Mouse (Mus musculus): ENCODE results near the gene Cnn3.

The Cnn3 gene

GRCm38 (mm10) chr3:121458545-121459492, 32.5 kb downstream of the Cnn3 start:
- DNase-seq: no peak

DNA sequence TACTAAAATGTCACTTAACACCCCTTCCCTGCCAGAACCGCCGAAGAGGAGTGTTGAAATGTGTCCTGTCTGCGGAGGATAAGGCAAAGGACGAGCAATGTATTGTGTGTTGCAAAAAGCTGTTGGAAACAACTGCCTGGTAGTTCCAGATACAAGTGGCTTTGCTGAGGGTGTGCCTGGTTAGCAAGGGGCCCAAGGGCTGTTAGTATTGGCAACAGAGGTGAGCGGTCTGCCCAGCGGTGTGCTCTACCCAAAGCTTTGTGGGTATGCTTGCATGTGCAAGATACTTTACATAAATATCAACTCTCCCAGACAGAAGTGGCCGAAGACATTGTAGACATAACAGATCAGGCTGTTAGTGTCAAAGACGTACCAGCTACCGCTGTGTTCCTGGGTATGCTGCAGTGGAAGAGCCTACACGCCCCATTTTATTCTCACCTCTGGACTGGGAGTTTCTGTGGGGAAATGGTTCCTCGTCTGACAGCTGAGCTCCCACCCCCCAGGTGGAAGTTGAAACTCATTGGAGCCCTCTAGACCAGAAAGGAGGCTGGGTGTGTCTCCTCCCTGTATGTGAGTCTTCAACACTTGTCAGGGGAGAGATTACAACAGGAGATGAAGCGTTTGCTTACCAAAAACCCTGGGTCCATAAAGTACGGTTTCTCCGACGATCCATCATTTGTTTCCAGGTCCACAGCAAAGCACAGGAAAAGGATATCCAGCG, 34.3 kb downstream of the Cnn3 start:
- no peak for DNase-seq

GRCm38 (mm10) chr3:121461477-121461876, 35.2 kb downstream of the Cnn3 start:
- no peak for DNase-seq

GRCm38 (mm10) chr3:121462782-121463181, 36.5 kb downstream of the Cnn3 start:
- DNase-seq: no peak

GRCm38 (mm10) chr3:121464733-121465305, 38.5 kb downstream of the Cnn3 start:
- no peak for DNase-seq

- no peak for DNase-seq
These were observed 39.5 kb downstream of the Cnn3 start for GRCm38 (mm10) chr3:121465795-121466194.

- DNase-seq: peak; percentile 38 to 50
These were observed 40.8 kb downstream of the Cnn3 start for GRCm38 (mm10) chr3:121467094-121467552.

DNA sequence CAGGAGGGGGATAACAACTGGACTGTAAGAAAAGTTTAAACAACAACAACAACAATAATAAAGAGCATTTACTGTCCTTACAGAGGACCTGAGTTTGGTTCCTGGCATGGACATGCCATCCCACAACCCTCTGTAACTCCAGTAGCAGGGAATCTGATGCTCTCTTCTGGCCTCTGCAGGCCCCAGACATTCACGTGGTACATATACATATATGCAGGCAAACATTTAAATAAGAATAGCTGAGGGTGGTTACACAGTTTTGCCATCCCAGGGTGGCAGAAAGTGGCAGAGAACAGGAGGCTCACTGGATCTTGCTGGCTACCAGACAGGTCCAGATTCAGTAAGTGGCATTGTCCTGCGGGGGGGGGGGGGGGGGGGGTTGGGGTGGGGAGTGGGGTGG, 41.8 kb downstream of the Cnn3 start:
- DNase-seq: no peak

GRCm38 (mm10) chr3:121469185-121469975, 43.1 kb downstream of the Cnn3 start:
- DNase-seq: peak in 1 of 2 experiments; percentile 37

- DNase-seq: peak; percentile 52 to 59
These were observed 45.4 kb downstream of the Cnn3 start for GRCm38 (mm10) chr3:121471703-121472102.

GRCm38 (mm10) chr3:121474738-121475137, 48.4 kb downstream of the Cnn3 start:
- no peak for DNase-seq

GRCm38 (mm10) chr3:121480030-121480960, 54.0 kb downstream of the Cnn3 start:
- no peak for DNase-seq

DNA sequence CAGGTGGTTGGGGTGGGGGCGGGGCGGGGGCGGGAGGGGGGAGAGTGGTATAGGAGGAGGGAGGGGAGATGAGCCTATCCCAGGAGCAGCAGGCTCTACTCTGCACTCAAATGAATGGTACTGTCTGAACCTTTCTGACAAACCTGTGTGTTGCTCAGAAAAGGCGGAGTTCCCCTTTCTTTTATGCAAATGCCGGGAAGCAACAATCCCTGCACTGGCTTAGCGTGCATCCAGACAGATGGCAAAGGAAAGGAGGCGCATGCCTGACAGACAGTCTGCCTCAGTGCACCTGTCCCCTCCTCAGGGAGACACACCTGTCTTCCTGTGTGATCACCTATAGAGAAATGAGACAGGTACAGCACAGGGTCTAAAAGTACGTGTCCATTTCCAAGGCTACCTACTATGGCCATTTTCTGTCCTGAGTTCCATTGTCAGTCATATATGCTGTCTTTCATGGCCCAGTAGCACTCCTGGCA, 54.7 kb downstream of the Cnn3 start:
- DNase-seq: no peak

DNA sequence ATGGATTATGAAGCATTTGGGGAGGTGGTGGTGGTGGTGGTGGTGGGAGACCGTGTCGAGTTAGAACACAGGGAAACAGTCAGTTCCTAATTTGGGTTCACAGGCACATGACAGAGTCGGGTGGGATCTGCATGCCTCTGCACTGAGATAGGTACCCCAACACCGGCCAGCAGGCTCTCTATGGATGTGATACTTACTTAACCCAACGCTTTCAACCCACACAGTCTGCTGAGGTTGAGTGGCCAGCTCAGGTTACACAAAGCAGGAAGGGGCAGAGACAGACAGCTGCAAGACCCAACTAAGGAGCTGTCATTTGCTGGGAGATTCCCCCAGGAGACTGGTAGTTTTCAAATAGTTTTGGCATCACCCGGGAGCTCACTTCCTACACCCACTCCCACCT, 55.3 kb downstream of the Cnn3 start:
- DNase-seq: no peak

DNA sequence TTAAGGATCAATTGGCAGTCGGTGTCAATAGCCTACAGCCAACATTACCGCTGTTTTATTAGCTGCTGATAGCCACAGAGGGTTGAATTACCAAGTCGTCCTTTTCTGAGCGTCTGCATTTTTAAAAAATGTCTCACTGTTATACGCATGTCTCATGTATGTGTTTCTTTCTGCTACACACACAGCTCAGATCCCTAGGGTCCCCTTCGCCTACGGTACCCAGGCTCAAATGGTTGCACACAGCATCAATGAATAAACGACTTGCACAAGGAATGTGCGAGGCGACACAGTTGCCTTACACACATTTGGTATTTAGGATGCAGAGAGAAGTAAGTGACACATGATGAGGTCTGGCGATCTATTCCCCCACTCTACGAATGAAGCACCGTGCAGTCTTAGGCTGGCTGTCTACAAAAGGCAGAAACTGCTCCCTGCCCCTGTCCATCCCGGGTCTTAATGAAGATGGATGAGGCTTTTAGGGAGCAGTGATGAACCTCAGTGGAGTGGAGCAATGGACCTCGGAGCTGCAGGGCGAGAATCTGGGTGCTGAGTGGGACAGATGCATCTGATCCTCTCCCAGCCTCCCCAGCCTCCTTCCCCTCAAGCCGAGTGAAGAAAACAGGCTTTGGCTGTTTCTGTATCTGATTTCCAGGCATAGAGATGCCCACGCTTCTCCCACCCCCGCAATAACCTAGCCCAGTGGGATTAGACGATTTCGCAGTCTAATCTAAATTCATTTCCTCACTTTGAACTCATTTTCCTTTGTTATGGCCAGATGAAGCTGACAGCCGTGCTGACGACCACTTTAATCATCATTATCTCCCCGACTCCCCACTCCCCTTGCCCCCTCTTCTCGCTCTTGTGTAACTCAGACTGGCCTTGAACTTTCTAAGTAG, 57.2 kb downstream of the Cnn3 start:
- no peak for DNase-seq

- DNase-seq: no peak
These were observed 58.9 kb downstream of the Cnn3 start for GRCm38 (mm10) chr3:121485201-121485600.

GRCm38 (mm10) chr3:121489462-121490118, 63.3 kb downstream of the Cnn3 start:
- peak in 1 of 2 experiments; percentile 55 for DNase-seq

- peak in 1 of 2 experiments; percentile 7 for DNase-seq
These were observed 64.6 kb downstream of the Cnn3 start for GRCm38 (mm10) chr3:121490941-121491340.

DNA sequence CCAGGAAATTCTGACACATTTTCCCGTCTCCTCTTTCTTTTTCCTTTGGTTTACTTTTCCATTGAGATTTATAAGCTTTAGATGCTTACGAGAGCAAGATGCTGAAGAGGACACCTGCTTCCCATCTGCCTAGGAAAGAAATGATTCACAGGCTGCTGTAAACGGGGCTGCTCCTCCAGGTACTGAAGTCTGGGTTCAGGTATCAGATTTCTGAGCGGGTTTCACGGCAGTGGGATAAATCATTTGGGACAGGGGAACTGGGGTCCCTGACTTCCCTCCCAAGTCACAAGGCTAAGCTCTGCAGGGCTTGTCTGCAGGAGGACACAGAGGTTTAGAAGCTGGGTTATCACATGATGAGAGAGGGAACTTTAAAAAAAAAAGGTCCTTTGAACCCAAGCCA, 65.7 kb downstream of the Cnn3 start:
- no peak for DNase-seq
